Mouse (Mus musculus) embryonic facial prominence, embryonic 11.5 days (tissue): ENCODE results near the gene Trp53. TPM values are rescaled to one million over a fixed set of nuclear protein-coding genes. Genes with fewer than 3 reads are reported as not detected.
A peak's percentile ranks its signal among the peaks of the same experiment; 100 is the strongest.
"Not testable (repeated sequence)": the region's sequence is repeated elsewhere in the genome, so short reads cannot be mapped to it uniquely, and the experiment has no call there.

Experiments
- ATAC-seq: fragments of 200-750 bp; cut with Nextera tagmentation; replicated peaks from 2 replicates; pipeline ENCODE4 v1.8.0; 2017; ENCODE audit warnings: low read depth; ENCODE audit not compliant: insufficient number of reproducible peaks, low FRiP score, low TSS enrichment
- DNase-seq: peaks from one replicate; pipeline ENCODE4 v3.0.0-alpha.2; 2015; ENCODE audit warnings: low spot score
- H3K27ac ChIP-seq: fragments of 300-500 bp; sonication (generic); replicated peaks from 2 replicates; pipeline ENCODE4 v1.5.1; 2014; ENCODE audit warnings: mild to moderate bottlenecking, low read depth, low read length, control low read depth
- H3K27me3 ChIP-seq: fragments of 300-500 bp; sonication (generic); 2 replicates; pipeline ENCODE4 v1.6.1; 2014; ENCODE audit warnings: mild to moderate bottlenecking, low read length, moderate library complexity, mixed read lengths; ENCODE audit not compliant: control insufficient read depth, insufficient read depth
- H3K36me3 ChIP-seq: fragments of 300-500 bp; sonication (generic); replicated peaks from 2 replicates; pipeline ENCODE4 v1.6.1; 2014; ENCODE audit warnings: low read depth, mild to moderate bottlenecking, low read length, moderate library complexity, mixed read lengths; ENCODE audit not compliant: control insufficient read depth, insufficient read depth
- H3K4me1 ChIP-seq: fragments of 300-500 bp; sonication (generic); 2 replicates; pipeline ENCODE4 v1.6.1; 2014; ENCODE audit warnings: low read length, mixed read lengths; ENCODE audit not compliant: control insufficient read depth, insufficient read depth
- H3K4me2 ChIP-seq: fragments of 300-500 bp; sonication (generic); 2 replicates; pipeline ENCODE4 v1.6.1; 2014; ENCODE audit warnings: low read depth, mild to moderate bottlenecking, control low read depth, low read length, moderate library complexity
- H3K4me3 ChIP-seq: fragments of 300-500 bp; sonication (generic); 2 replicates; pipeline ENCODE4 v1.5.1; 2014; ENCODE audit warnings: low read depth, low read length, control low read depth
- H3K9ac ChIP-seq: fragments of 300-500 bp; sonication (generic); replicated peaks from 2 replicates; pipeline ENCODE4 v1.6.1; 2014; ENCODE audit warnings: mild to moderate bottlenecking, control low read depth, low read length
- H3K9me3 ChIP-seq: fragments of 300-500 bp; sonication (generic); replicated peaks from 2 replicates; pipeline ENCODE4 v1.6.1; 2016; ENCODE audit warnings: mild to moderate bottlenecking, low read length, inconsistent platforms, mixed read lengths; ENCODE audit not compliant: control insufficient read depth
- WGBS: fragments of 180-500 bp; shearing (Covaris S2); extraction: QIAGEN DNeasy Blood & Tissue Kit; methylation state at CpG from one replicate; pipeline ENCODE4 v1.1.7; 2014; 5-methylcytosine and 5-hydroxymethylcytosine counted together
- polyA plus RNA-seq: library from polyadenylated mRNA; unstranded; fragments of >200 nt; fragmentation: Nextera tagmentation; extraction: Ambion mirVana; gene quantifications from 2 replicates; pipeline ENCODE4 v1.2.1, GENCODE M21; 2014

Gene Trp53
- polyA plus RNA-seq, 1 experiment from 2014 or later: 200 TPM

DNA sequence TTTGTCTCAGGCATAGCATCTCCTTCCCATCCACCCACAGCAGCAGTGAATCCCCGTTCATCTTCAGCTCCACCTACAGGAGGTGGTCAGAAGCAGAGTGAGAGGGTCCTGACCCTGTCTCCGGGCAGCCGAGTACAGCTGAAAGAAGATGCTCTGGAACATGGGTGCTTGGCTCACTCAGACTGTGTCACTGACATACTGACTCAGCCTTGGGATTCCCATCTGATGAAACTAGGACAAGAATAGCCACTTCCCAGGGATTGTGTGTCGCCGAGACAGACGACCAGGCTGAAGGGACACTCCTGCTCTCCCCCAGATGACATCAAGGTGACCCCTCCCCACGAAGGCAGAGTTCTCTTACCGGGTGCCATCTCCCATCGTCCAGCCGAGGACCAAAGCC is 36.6 kb downstream of the Trp53 start:
- DNase-seq (no peak), ATAC-seq (no peak)
- Histone ChIP-seq H3K27me3 (no peaks in the 10 kb centered on the region), H3K4me3 (no peak overlapping the region), H3K36me3 (no peaks in the 10 kb centered on the region), H3K9me3 (no peaks in the 10 kb centered on the region), H3K4me1 (no peaks in the 10 kb centered on the region; the same call in 1 of the 2 replicates), H3K27ac (no peak overlapping the region), H3K4me2 (no peak overlapping the region), H3K9ac (no peak overlapping the region)
- 46% methylated on average over 10 of the region's 10 CpGs for WGBS

GRCm38 (mm10) chr11:69617805-69618204 is 37.6 kb downstream of the Trp53 start, which contains the start of gene Shbg:
Gene Shbg (minus strand): TSS chr11:69617905.
- H3K9ac ChIP-seq: no peak within 1 kb of the TSS

GRCm38 (mm10) chr11:69620394-69621081 is 40.4 kb downstream of the Trp53 start:
- no peak overlapping the region for H3K4me3 ChIP-seq
- H3K36me3 ChIP-seq: no peaks in the 10 kb centered on the region
- WGBS: 79% methylated on average over 7 of the region's 7 CpGs
- no peak overlapping the region for H3K9ac ChIP-seq
- no peak overlapping the region for H3K4me2 ChIP-seq
- ATAC-seq: no peak
- no peaks in the 10 kb centered on the region for H3K27me3 ChIP-seq
- no peak overlapping the region for H3K27ac ChIP-seq
- H3K9me3 ChIP-seq: no peaks in the 10 kb centered on the region
- H3K4me1 ChIP-seq: no peaks in the 10 kb centered on the region
- DNase-seq: no peak

More at GRCm38 (mm10) chr11:69617805-69618204, 37.6 kb downstream of the Trp53 start, which contains the start of gene Shbg:
- DNase-seq: no peak
- Histone ChIP-seq H3K36me3 (no peaks in the 10 kb centered on the region), H3K4me1 (no peaks in the 10 kb centered on the region), H3K9me3 (no peaks in the 10 kb centered on the region), H3K27me3 (no peaks in the 10 kb centered on the region), H3K4me2 (no peak within 1 kb of the TSS), H3K27ac (no peak within 1 kb of the TSS), H3K4me3 (no peak within 1 kb of the TSS)
- WGBS: 65% methylated on average over 5 of the region's 5 CpGs
- no peak for ATAC-seq

- under 1% methylated on average over 20 of the region's 20 CpGs for WGBS
- peak within 1 kb of the TSS; percentile 65 for H3K4me2 ChIP-seq
- no peak within 1 kb of the TSS for H3K27ac ChIP-seq
- no peaks in the 10 kb centered on the region for H3K36me3 ChIP-seq
- H3K4me3 ChIP-seq: peak within 1 kb of the TSS; percentile 40
- H3K9ac ChIP-seq: peak within 1 kb of the TSS; percentile 63
- no peaks in the 10 kb centered on the region for H3K9me3 ChIP-seq
- DNase-seq (peak; percentile 87), ATAC-seq (peak; percentile 73; the same call in 1 of the 2 replicates)
- no peaks in the 10 kb centered on the region for H3K4me1 ChIP-seq
- no peaks in the 10 kb centered on the region for H3K27me3 ChIP-seq
These were observed 41.6 kb downstream of the Trp53 start, which contains the start of gene Sat2 for GRCm38 (mm10) chr11:69621571-69622268. Gene Sat2 (plus strand): TSS chr11:69622024.

DNA sequence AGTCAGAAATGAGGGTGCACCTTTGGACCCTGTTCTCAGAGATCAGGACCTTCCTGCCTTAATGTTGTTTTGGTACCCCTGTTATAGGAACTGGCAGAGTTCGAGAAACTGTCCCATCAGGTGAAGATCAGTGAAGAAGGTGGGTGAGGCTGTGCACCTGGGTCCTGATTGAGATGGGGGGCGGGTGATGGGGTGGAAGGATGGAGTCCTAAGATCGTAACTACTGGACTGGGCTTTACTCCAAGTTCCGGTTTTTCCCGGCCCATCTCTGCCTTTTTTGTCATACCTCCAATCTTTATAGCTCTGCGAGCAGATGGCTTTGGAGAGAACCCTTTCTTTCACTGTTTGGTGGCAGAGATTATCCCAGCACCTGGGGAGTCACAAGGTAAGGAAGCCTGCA is 42.2 kb downstream of the Trp53 start:
- ATAC-seq (no peak), DNase-seq (no peak)

DNA sequence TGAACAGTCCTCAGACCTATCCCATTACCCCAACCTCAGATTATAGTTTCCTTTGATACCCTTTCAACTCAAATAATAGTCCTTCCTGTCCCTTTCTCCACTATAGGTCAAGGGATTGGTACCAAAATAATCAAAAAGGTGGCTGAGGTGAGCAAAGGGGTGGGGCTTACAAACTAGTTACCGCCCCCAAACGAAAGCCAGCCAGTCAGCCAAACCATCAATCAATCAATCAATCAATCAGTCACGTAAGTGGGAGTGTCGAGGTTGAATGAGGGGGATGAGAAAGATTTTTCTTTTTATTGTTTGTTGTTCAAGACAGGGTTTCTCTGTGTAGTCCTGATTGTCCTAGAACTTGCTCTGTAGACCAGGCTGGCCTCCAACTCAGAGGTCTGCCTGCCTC is 42.8 kb downstream of the Trp53 start:
- ATAC-seq (no peak), DNase-seq (no peak)
- H3K9me3 ChIP-seq: no peaks in the 10 kb centered on the region
- no peaks in the 10 kb centered on the region for H3K36me3 ChIP-seq
- no peak overlapping the region for H3K27ac ChIP-seq
- H3K4me2 ChIP-seq: no peak overlapping the region
- H3K4me1 ChIP-seq: no peaks in the 10 kb centered on the region
- WGBS: 70% methylated on average over 4 of the region's 4 CpGs
- no peaks in the 10 kb centered on the region for H3K27me3 ChIP-seq
- no peak overlapping the region; the same call in 1 of the 2 replicates for H3K9ac ChIP-seq
- no peak overlapping the region for H3K4me3 ChIP-seq

More for the DNA sequence above, 42.2 kb downstream of the Trp53 start:
- Histone ChIP-seq H3K27ac (no peak overlapping the region), H3K36me3 (no peaks in the 10 kb centered on the region), H3K27me3 (no peaks in the 10 kb centered on the region), H3K9me3 (no peaks in the 10 kb centered on the region), H3K4me3 (peak overlapping the region; percentile 40), H3K4me2 (peak overlapping the region; percentile 65), H3K9ac (peak overlapping the region; percentile 63), H3K4me1 (no peaks in the 10 kb centered on the region)
- 49% methylated on average over 6 of the region's 6 CpGs for WGBS

GRCm38 (mm10) chr11:69624339-69624738 is 44.2 kb downstream of the Trp53 start:
- not testable (repeated sequence) for H3K27me3 ChIP-seq, H3K27ac ChIP-seq, H3K4me2 ChIP-seq, H3K9ac ChIP-seq, H3K36me3 ChIP-seq, H3K4me1 ChIP-seq, H3K9me3 ChIP-seq, H3K4me3 ChIP-seq, DNase-seq, ATAC-seq
- 88% methylated on average over 2 of the region's 2 CpGs for WGBS

GRCm38 (mm10) chr11:69628286-69628685 is 48.1 kb downstream of the Trp53 start:
- Histone ChIP-seq H3K9ac (no peak overlapping the region), H3K4me2 (no peak overlapping the region), H3K4me1 (no peaks in the 10 kb centered on the region), H3K36me3 (no peaks in the 10 kb centered on the region; the same call in 1 of the 2 replicates), H3K27me3 (no peaks in the 10 kb centered on the region), H3K4me3 (no peak overlapping the region), H3K9me3 (no peaks in the 10 kb centered on the region), H3K27ac (no peak overlapping the region)
- DNase-seq (peak; percentile 92), ATAC-seq (no peak)
- WGBS: 34% methylated on average over 6 of the region's 6 CpGs
